10 mouse cellular contexts compared by ENCODE assay signal in the genomic region with DNA sequence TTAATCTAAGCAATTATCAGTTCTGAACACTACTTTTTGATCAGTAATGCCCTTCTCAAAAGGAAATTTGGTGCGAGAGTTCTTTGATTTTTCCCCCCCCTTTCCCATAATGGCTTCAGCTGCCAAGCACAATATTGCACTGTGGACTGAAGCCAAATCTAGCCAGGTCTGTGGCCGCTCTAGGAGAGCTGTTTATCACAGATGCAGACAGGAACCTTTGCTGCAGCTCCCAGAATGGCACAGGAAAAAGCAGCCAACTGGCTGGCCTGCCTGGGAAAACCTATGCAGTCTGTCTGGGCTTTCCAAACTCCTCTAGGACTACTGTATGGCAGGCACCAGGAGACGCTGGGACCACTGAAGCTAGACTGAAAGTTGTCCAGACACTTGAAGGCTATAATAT.
DNase-seq lines count a peak whose midpoint lies in the region; ATAC-seq lines count a peak whose summit lies in the region.
"Had no signal": no experiment of that assay in that cellular context is flagged by ENCODE, and none has a peak within 500 bp of the region (broad histone marks: within the 10 kb centered on the region; RNA-seq: fewer than 3 reads in every experiment).

No protein-coding gene starts in this region.

- H3K9me3 ChIP-seq in neural tube, embryonic 15.5 days (replicated peaks) = no peaks in the 10 kb centered on the region
- H3K9me3 ChIP-seq in liver, embryonic 11.5 days (ENCODE audit: control insufficient read depth, low read length) = no peaks in the 10 kb centered on the region
- H3K9me3 ChIP-seq: liver, embryonic 13.5 days had no signal

- peak; percentile 58 for DNase-seq in left cerebral cortex, postnatal 4 days
- DNase-seq in left cerebral cortex, adult 18-20 months (ENCODE audit: low spot score in 2 of 2) = no peak
- peak; percentile 68 for DNase-seq in fibroblast of lung, adult 2 months (ENCODE audit: low read depth)
- peak; percentile 56 for DNase-seq in heart, postnatal 4 days
- DNase-seq in frontal cortex, postnatal 36 days (ENCODE audit: low spot score in 2 of 2) = no peak
- DNase-seq in urinary bladder, postnatal 25 days (ENCODE audit: low spot score) = no peak
- no peak for DNase-seq in liver, embryonic 11.5 days (ENCODE audit: low spot score)
- DNase-seq: liver, embryonic 13.5 days had no signal

- intact Hi-C loops in left cerebral cortex, postnatal 4 days (cut with DNase I) = no loop called here

- no peaks in the 10 kb centered on the region for H3K36me3 ChIP-seq in neural tube, embryonic 15.5 days
- H3K36me3 ChIP-seq in liver, embryonic 11.5 days (ENCODE audit: control insufficient read depth, insufficient read depth, low read length) = no peaks in the 10 kb centered on the region
- H3K36me3 ChIP-seq: liver, embryonic 13.5 days had no signal

- H3K27ac ChIP-seq in neural tube, embryonic 15.5 days (replicated peaks) = no peak overlapping the region
- H3K27ac ChIP-seq in liver, embryonic 11.5 days (ENCODE audit: low read depth, low read length) = no peak overlapping the region
- H3K27ac ChIP-seq: heart, adult 2 months; liver, embryonic 13.5 days had no signal

- ATAC-seq in neural tube, embryonic 15.5 days (ENCODE audit: low FRiP score) = peak; percentile 49; the same call in 1 of the 2 replicates
- ATAC-seq in liver, embryonic 11.5 days (replicated peaks; ENCODE audit: low FRiP score) = no peak

- WGBS in neural tube, embryonic 15.5 days = 20% methylated on average over 3 of the region's 3 CpGs
- WGBS in liver, embryonic 11.5 days = 63% methylated on average over 3 of the region's 3 CpGs

- no peak overlapping the region for H3K4me3 ChIP-seq in neural tube, embryonic 15.5 days (replicated peaks)
- H3K4me3 ChIP-seq in liver, embryonic 11.5 days (ENCODE audit: low read depth, low read length) = no peak overlapping the region
- H3K4me3 ChIP-seq: heart, adult 2 months; liver, embryonic 13.5 days had no signal

- peaks cover 18% of the 10 kb centered on the region; the same call in 1 of the 2 replicates for H3K4me1 ChIP-seq in neural tube, embryonic 15.5 days
- no peaks in the 10 kb centered on the region for H3K4me1 ChIP-seq in liver, embryonic 11.5 days (replicated peaks; ENCODE audit: control insufficient read depth, insufficient read depth, low read length)
- H3K4me1 ChIP-seq: liver, embryonic 13.5 days had no signal

- H3K9ac ChIP-seq in neural tube, embryonic 15.5 days (replicated peaks) = no peak overlapping the region
- no peak overlapping the region for H3K9ac ChIP-seq in liver, embryonic 11.5 days (ENCODE audit: low read depth, low read length)
- H3K9ac ChIP-seq: liver, embryonic 13.5 days had no signal

- no peak overlapping the region for H3K4me2 ChIP-seq in neural tube, embryonic 15.5 days
- no peak overlapping the region for H3K4me2 ChIP-seq in liver, embryonic 11.5 days
- H3K4me2 ChIP-seq: liver, embryonic 13.5 days had no signal

- H3K27me3 ChIP-seq in neural tube, embryonic 15.5 days (replicated peaks) = no peaks in the 10 kb centered on the region
- no peaks in the 10 kb centered on the region for H3K27me3 ChIP-seq in liver, embryonic 11.5 days (replicated peaks; ENCODE audit: control insufficient read depth, insufficient read depth, low read length)
- H3K27me3 ChIP-seq: liver, embryonic 13.5 days had no signal

Comparison
In these comparisons a context has a peak if more than half of its experiments do, and no peak if none do; other contexts are left out.
1. DNase-seq: peak in left cerebral cortex, postnatal 4 days (single experiment), fibroblast of lung, adult 2 months (single experiment) and heart, postnatal 4 days (single experiment); none in left cerebral cortex, adult 18-20 months (0 of 2), frontal cortex, postnatal 36 days (0 of 2), urinary bladder, postnatal 25 days (single experiment) and liver, embryonic 11.5 days (single experiment).